Mouse (Mus musculus) MEL (cell line): Measurements from ENCODE around the gene Pifo. TPM values are rescaled to one million over a fixed set of nuclear protein-coding genes. Genes with fewer than 3 reads are reported as not detected.
A peak's percentile ranks its signal among the peaks of the same experiment; 100 is the strongest.

Experiments used
- DNase-seq: peaks from one replicate; pipeline ENCODE4 v3.0.0; 2011; ENCODE audit warnings: low read depth, low spot score
- H3K27ac ChIP-seq: 2 replicates; pipeline ENCODE4 v1.5.1; 2012; ENCODE audit warnings: low read depth, mild to moderate bottlenecking, control low read depth, low read length, moderate library complexity; ENCODE audit not compliant: control insufficient read depth
- H3K27me3 ChIP-seq, 2 experiments: fragments of 150-350 bp in 1 of 2; sonication (generic) in 1 of 2; 2 replicates each; pipeline ENCODE4 v1.6.1; 2012; ENCODE audit warnings: low read length in 2 of 2, mild to moderate bottlenecking in 2 of 2, improper control_type of control experiment in 1 of 2, moderate library complexity in 1 of 2; ENCODE audit not compliant: insufficient read depth in 2 of 2, control insufficient read depth in 1 of 2
- H3K36me3 ChIP-seq, 2 experiments: 2 replicates each; pipeline ENCODE4 v1.6.1; 2012 to 2014; ENCODE audit warnings: low read length in 2 of 2, improper control_type of control experiment in 1 of 2, inconsistent platforms in 1 of 2, mild to moderate bottlenecking in 1 of 2; ENCODE audit not compliant: insufficient read depth in 2 of 2, control insufficient read depth in 1 of 2
- H3K4me1 ChIP-seq, 2 experiments: fragments of 150-350 bp in 1 of 2; sonication (generic) in 1 of 2; 2 replicates each; pipeline ENCODE4 v1.6.1; 2012; ENCODE audit warnings: low read length in 2 of 2, improper control_type of control experiment in 1 of 2, mild to moderate bottlenecking in 1 of 2; ENCODE audit not compliant: insufficient read depth in 2 of 2, control insufficient read depth in 1 of 2
- H3K4me3 ChIP-seq, 2 experiments: fragments of 150-350 bp in 1 of 2; sonication (generic) in 1 of 2; 2 replicates each; pipeline ENCODE4 v1.5.1; 2012; ENCODE audit warnings: low read depth in 2 of 2, low read length in 2 of 2, mild to moderate bottlenecking in 2 of 2, moderate library complexity in 2 of 2, control low read depth in 1 of 2, improper control_type of control experiment in 1 of 2; ENCODE audit not compliant: control insufficient read depth in 1 of 2, insufficient read depth in 1 of 2
- H3K79me2 ChIP-seq: 2 replicates; pipeline ENCODE4 v1.6.1; 2012; ENCODE audit warnings: mild to moderate bottlenecking, low read length, moderate library complexity; ENCODE audit not compliant: control insufficient read depth, poor library complexity, insufficient read depth
- H3K9ac ChIP-seq: 2 replicates; pipeline ENCODE4 v1.6.1; 2012; ENCODE audit warnings: low read depth, mild to moderate bottlenecking, control low read depth, low read length, moderate library complexity; ENCODE audit not compliant: control insufficient read depth, poor library complexity, severe bottlenecking
- H3K9me3 ChIP-seq: fragments of 150-350 bp; sonication (generic); replicated peaks from 2 replicates; pipeline ENCODE4 v1.6.1; 2012; ENCODE audit warnings: mild to moderate bottlenecking, low read length, improper control_type of control experiment, moderate library complexity; ENCODE audit not compliant: insufficient read depth
- BHLHE40 ChIP-seq: IDR thresholded peaks from 2 replicates; pipeline ENCODE4 v1.6.1; 2012; ENCODE audit warnings: low read depth, mild to moderate bottlenecking, inconsistent platforms, low read length, improper control_type of control experiment, borderline replicate concordance
- CHD2 ChIP-seq: IDR thresholded peaks from 2 replicates; pipeline ENCODE4 v1.6.1; 2011; ENCODE audit warnings: low read length, improper control_type of control experiment
- CTCF ChIP-seq, 3 experiments: IDR thresholded peaks in 2 of 3; conservative IDR thresholded peaks in 1 of 3; 2 replicates each; pipeline ENCODE4 v1.5.1; 2011 to 2012; ENCODE audit warnings: low read length in 3 of 3, low read depth in 2 of 3, mild to moderate bottlenecking in 2 of 3, improper control_type of control experiment in 1 of 3, inconsistent platforms in 1 of 3, mixed read lengths in 1 of 3, moderate library complexity in 1 of 3; ENCODE audit not compliant: control insufficient read depth in 1 of 3, insufficient read depth in 1 of 3, poor library complexity in 1 of 3, severe bottlenecking in 1 of 3
- EP300 ChIP-seq, 2 experiments: IDR thresholded peaks; 2 replicates each; pipeline ENCODE4 v1.6.1; 2011; ENCODE audit warnings: improper control_type of control experiment in 2 of 2, low read length in 2 of 2, low read depth in 1 of 2, mild to moderate bottlenecking in 1 of 2
- HCFC1 ChIP-seq: IDR thresholded peaks from 2 replicates; pipeline ENCODE4 v1.6.1; 2012; ENCODE audit warnings: low read depth, mild to moderate bottlenecking, inconsistent platforms, low read length, improper control_type of control experiment, moderate library complexity
- MAFK ChIP-seq: IDR thresholded peaks from 2 replicates; pipeline ENCODE4 v1.6.1; 2011; ENCODE audit warnings: low read depth, mild to moderate bottlenecking, low read length, improper control_type of control experiment, borderline replicate concordance
- NELFE ChIP-seq: IDR thresholded peaks from 2 replicates; pipeline ENCODE4 v1.6.1; 2011; ENCODE audit warnings: low read depth, low read length, improper control_type of control experiment
- POLR2AphosphoS5 ChIP-seq: IDR thresholded peaks from 2 replicates; pipeline ENCODE4 v1.6.1; 2012; ENCODE audit warnings: low read depth, borderline replicate concordance, mild to moderate bottlenecking, inconsistent platforms, low read length, moderate library complexity, mixed read lengths
- RAD21 ChIP-seq: IDR thresholded peaks from 2 replicates; pipeline ENCODE4 v1.6.1; 2011; ENCODE audit warnings: mild to moderate bottlenecking, low read depth, low read length, improper control_type of control experiment
- SIN3A ChIP-seq: IDR thresholded peaks from 2 replicates; pipeline ENCODE4 v1.6.1; 2012; ENCODE audit warnings: low read length, improper control_type of control experiment, inconsistent platforms
- SMC3 ChIP-seq: IDR thresholded peaks from 2 replicates; pipeline ENCODE4 v1.6.1; 2011; ENCODE audit warnings: low read depth, low read length, improper control_type of control experiment
- TBP ChIP-seq: IDR thresholded peaks from 2 replicates; pipeline ENCODE4 v1.8.0; 2011; ENCODE audit warnings: low read depth, low read length, improper control_type of control experiment
- TCF12 ChIP-seq: IDR thresholded peaks from 2 replicates; pipeline ENCODE4 v1.6.1; 2014; ENCODE audit warnings: low read depth, mild to moderate bottlenecking, inconsistent platforms, low read length, improper control_type of control experiment, moderate library complexity
- USF2 ChIP-seq, 2 experiments: IDR thresholded peaks; 2 replicates each; pipeline ENCODE4 v1.6.1; 2011 to 2012; ENCODE audit warnings: improper control_type of control experiment in 2 of 2, low read length in 2 of 2, borderline replicate concordance in 1 of 2, inconsistent platforms in 1 of 2, low read depth in 1 of 2, mild to moderate bottlenecking in 1 of 2; ENCODE audit not compliant: insufficient read depth in 1 of 2
- ZC3H11A ChIP-seq: IDR thresholded peaks from 2 replicates; pipeline ENCODE4 v1.6.1; 2012; ENCODE audit warnings: low read depth, mild to moderate bottlenecking, inconsistent platforms, low read length, improper control_type of control experiment
- ZNF384 ChIP-seq: IDR thresholded peaks from 2 replicates; pipeline ENCODE4 v1.6.1; 2012; ENCODE audit warnings: low read depth, mild to moderate bottlenecking, inconsistent platforms, low read length, improper control_type of control experiment
- polyA plus RNA-seq, 2 experiments: library from polyadenylated mRNA; stranded (reverse) in 1 of 2; unstranded in 1 of 2; fragments of >175 nt in 1 of 2; fragments of >200 nt in 1 of 2; gene quantifications; 2 replicates each; pipeline versions ENCODE4 v1.2.1 to v1.2.4; 2012; ENCODE audit warnings: low replicate concordance in 2 of 2, low read depth in 1 of 2; ENCODE audit not compliant: insufficient read length in 2 of 2, insufficient read depth in 1 of 2, missing spikeins in 1 of 2
- total RNA-seq: library from RNA; depleted of rRNA; stranded (reverse); fragments of 300-350 nt; gene quantifications from 2 replicates; pipeline ENCODE4 v1.2.3, GENCODE M21; 2012

Pifo gene
- total and polyA plus RNA-seq, 3 experiments = not detected

DNA sequence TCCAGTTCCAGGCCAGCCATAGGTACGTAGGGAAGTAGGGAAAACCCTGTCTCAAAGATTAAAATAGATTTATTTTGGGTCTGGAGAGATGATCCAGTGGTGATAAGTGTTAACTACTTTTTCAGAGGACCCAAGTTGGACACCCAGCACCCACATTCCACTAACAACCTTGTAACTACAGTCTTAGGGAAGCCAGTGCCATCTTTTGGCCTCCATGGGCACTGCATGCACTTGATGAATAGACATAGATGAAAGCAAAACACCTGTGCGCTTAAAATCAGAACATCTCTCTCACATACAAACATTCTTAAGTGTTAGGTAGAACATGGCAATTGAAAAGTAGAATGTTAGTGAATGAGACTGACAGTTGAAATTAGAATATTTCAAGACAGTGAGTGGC lies 53.7 kb downstream of the Pifo start:
- peak; percentile 67 for DNase-seq
- Histone ChIP-seq H3K9ac (no peak overlapping the region), H3K79me2 (peaks cover 53% of the 10 kb centered on the region), H3K36me3 (peaks cover 21 to 50% of the 10 kb centered on the region in 2 experiments), H3K9me3 (no peaks in the 10 kb centered on the region), H3K27me3 (no peaks in the 10 kb centered on the region), H3K4me3 (peak overlapping the region in 1 of 2 experiments; percentile 98; a peak in 2 of 4 replicates), H3K27ac (no peak overlapping the region), H3K4me1 (peaks cover 3 to 19% of the 10 kb centered on the region in 2 experiments; a peak in 1 of 4 replicates)
- TF ChIP-seq NELFE (no peak), BHLHE40 (no peak), SIN3A (no peak), MAFK (no peak), ZC3H11A (no peak; the same call in 1 of the 2 replicates), SMC3 (peak; percentile 51), TCF12 (no peak), RAD21 (peak; percentile 53), CTCF (IDR thresholded peaks at IDR 0.05 in 2 of 3, conservative IDR thresholded peaks at IDR 0.05 in 1 of 3; ENCODE audit: control insufficient read depth in 1 of 3, insufficient read depth in 1 of 3, low read depth in 2 of 3, low read length in 3 of 3, poor library complexity in 1 of 3, severe bottlenecking in 1 of 3) (peak; percentile 35 to 63 (median 53)), EP300 (IDR thresholded peaks at IDR 0.05; ENCODE audit: low read depth in 1 of 2, low read length in 2 of 2) (no peak), POLR2AphosphoS5 (no peak), TBP (no peak)

DNA sequence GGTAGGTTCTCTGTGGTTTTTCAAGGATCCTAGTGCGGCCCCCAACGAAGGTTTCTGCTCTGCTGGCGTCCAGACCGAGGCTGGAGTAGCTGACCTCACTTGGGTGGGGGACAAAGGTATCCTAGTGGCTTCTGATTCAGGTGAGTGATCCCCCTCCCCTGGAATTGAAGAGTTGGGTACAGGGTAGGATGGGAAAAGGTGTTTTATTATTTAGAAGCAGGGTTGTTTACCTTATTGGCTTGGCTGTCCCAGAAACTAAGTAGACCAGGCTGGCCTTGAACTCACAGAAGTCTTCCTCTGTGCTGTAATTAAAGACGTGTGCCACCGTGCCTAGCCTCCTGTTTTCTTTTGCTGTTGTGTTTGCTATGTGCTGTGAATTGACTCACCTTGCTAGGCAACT lies 54.4 kb downstream of the Pifo start, which contains the start of gene Atp5f1:
Gene Atp5f1, minus strand, starts transcription at position 101 of the 400 bp plus-strand sequence.
- peak within 1 kb of the TSS; percentile 96 for H3K9ac ChIP-seq
- H3K4me1 ChIP-seq = peaks cover 3 to 20% of the 10 kb centered on the region in 2 experiments; a peak in 1 of 4 replicates
- no peak for DNase-seq
- H3K27ac ChIP-seq = peak within 1 kb of the TSS; percentile 70
- peaks cover 53% of the 10 kb centered on the region for H3K79me2 ChIP-seq
- TF ChIP-seq ZNF384 (no peak), USF2 (IDR thresholded peaks at IDR 0.05; ENCODE audit: borderline replicate concordance in 1 of 2, insufficient read depth in 1 of 2, low read depth in 1 of 2, low read length in 2 of 2) (no peak), CHD2 (no peak), HCFC1 (no peak)
- H3K9me3 ChIP-seq = no peaks in the 10 kb centered on the region
- H3K27me3 ChIP-seq = no peaks in the 10 kb centered on the region
- peak within 1 kb of the TSS; percentile 49 to 98 for H3K4me3 ChIP-seq
- H3K36me3 ChIP-seq = peaks cover 22 to 53% of the 10 kb centered on the region in 2 experiments
